In genomic region chr12:108005488-108005800, GRCm38 (mm10) we compare ENCODE assay signal across 8 mouse cellular contexts. TPM values are rescaled to one million over a fixed set of nuclear protein-coding genes. Genes with fewer than 3 reads are reported as not detected.
A peak's percentile ranks its signal among the peaks of the same experiment; 100 is the strongest.
DNase-seq lines count a peak whose midpoint lies in the region; ATAC-seq and TF ChIP-seq lines count a peak whose summit lies in the region.

No protein-coding gene starts in this region.

- 6% methylated on average over 14 of the region's 14 CpGs for WGBS in heart, embryonic 12.5 days
- WGBS in limb, embryonic 14.5 days = 6% methylated on average over 14 of the region's 14 CpGs

- no peak for ATAC-seq in heart, embryonic 12.5 days (ENCODE audit: insufficient number of reproducible peaks, low FRiP score)
- no peak for ATAC-seq in limb, embryonic 14.5 days (ENCODE audit: low FRiP score, low read depth)

- peaks cover 46% of the 10 kb centered on the region for H3K27me3 ChIP-seq in heart, embryonic 12.5 days (replicated peaks)
- peaks cover 29% of the 10 kb centered on the region for H3K27me3 ChIP-seq in limb, embryonic 14.5 days (ENCODE audit: control insufficient read depth, insufficient read depth, low read length)

- no peak overlapping the region for H3K27ac ChIP-seq in heart, embryonic 12.5 days (ENCODE audit: poor library complexity, severe bottlenecking)
- no peak overlapping the region for H3K27ac ChIP-seq in limb, embryonic 14.5 days (replicated peaks; ENCODE audit: low read depth, low read length)

- H3K4me3 ChIP-seq in heart, embryonic 12.5 days = peak overlapping the region; percentile 86
- H3K4me3 ChIP-seq in limb, embryonic 14.5 days (replicated peaks; ENCODE audit: low read length) = peak overlapping the region; percentile 80

- intact Hi-C loops in heart, postnatal 36 days (cut with DNase I) = loop anchor here (5.0 kb wide), 1 partner anchor 1043 kb away; no protein-coding TSS in a partner anchor

- H3K4me2 ChIP-seq in heart, embryonic 12.5 days = peak overlapping the region; percentile 98
- H3K4me2 ChIP-seq in limb, embryonic 14.5 days (replicated peaks; ENCODE audit: low read depth, low read length, severe bottlenecking) = peak overlapping the region; percentile 95

- no peak for TF ChIP-seq POLR2A in limb, embryonic 14.5 days (IDR thresholded peaks at IDR 0.05; ENCODE audit: borderline replicate concordance, extremely low read depth, insufficient read depth, insufficient read length)

- no peaks in the 10 kb centered on the region for H3K36me3 ChIP-seq in heart, embryonic 12.5 days
- no peaks in the 10 kb centered on the region for H3K36me3 ChIP-seq in limb, embryonic 14.5 days (ENCODE audit: control insufficient read depth, insufficient read depth, low read length)

- H3K9me3 ChIP-seq in heart, embryonic 12.5 days (replicated peaks) = no peaks in the 10 kb centered on the region
- H3K9me3 ChIP-seq in limb, embryonic 14.5 days (ENCODE audit: control insufficient read depth, low read length) = no peaks in the 10 kb centered on the region

- peaks cover 19% of the 10 kb centered on the region for H3K4me1 ChIP-seq in heart, embryonic 12.5 days (replicated peaks)
- peaks cover 17% of the 10 kb centered on the region for H3K4me1 ChIP-seq in limb, embryonic 14.5 days (ENCODE audit: control insufficient read depth, insufficient read depth, low read length)

- H3K9ac ChIP-seq in heart, embryonic 12.5 days = peak overlapping the region; percentile 59
- no peak overlapping the region for H3K9ac ChIP-seq in limb, embryonic 14.5 days (ENCODE audit: low read depth, low read length, severe bottlenecking)

- no peak for DNase-seq in heart, postnatal 36 days
- peak; percentile 59 for DNase-seq in thymus, postnatal 4 days
- no peak for DNase-seq in thymus, postnatal 10 days (ENCODE audit: low spot score in 2 of 2)
- no peak for DNase-seq in limb, embryonic 14.5 days (ENCODE audit: low spot score)
- no peak for DNase-seq in cerebellum, adult 11 months
- no peak for DNase-seq in urinary bladder, postnatal 4 days (ENCODE audit: low spot score in 2 of 2)
- DNase-seq in lung, postnatal 10 days = no peak

RNA-seq across cellular contexts. Expression of gene Bcl11b, which starts 2.0 kb away (rescaled TPM):
- 4.9 and 5.0 TPM in 2 replicates for polyA plus RNA-seq in heart, embryonic 12.5 days (2016; fragmentation: Nextera tagmentation; extraction: Ambion mirVana)
- under 1 TPM; 0.76 to 0.86 TPM for total RNA-seq in heart, postnatal 36 days (2021)
- 16.0 and 20.1 TPM in 2 replicates for polyA plus RNA-seq in limb, embryonic 14.5 days (2012; rRNA removed)
- 26.4 and 26.7 TPM in 2 replicates for polyA plus RNA-seq in limb, embryonic 14.5 days (2014; fragmentation: Nextera tagmentation; extraction: Ambion mirVana)
